23 mouse cellular contexts compared by ENCODE assay signal in genomic region chr12:16083176-16083575, GRCm38 (mm10).
"Had no signal": no experiment of that assay in that cellular context is flagged by ENCODE, and none has a peak within 500 bp of the region (broad histone marks: within the 10 kb centered on the region; RNA-seq: fewer than 3 reads in every experiment).

No protein-coding gene starts in this region.

- H3K27ac ChIP-seq: gastrocnemius, adult 2 months; heart, embryonic 10.5 days; hindbrain, embryonic 10.5 days; hindbrain, embryonic 12.5 days; hindbrain, embryonic 14.5 days; intestine, embryonic 15.5 days; layer of hippocampus, adult 2 months; left cerebral cortex, adult 2 months; limb, embryonic 10.5 days; limb, embryonic 12.5 days; liver, embryonic 13.5 days had no signal

- H3K4me1 ChIP-seq: heart, embryonic 10.5 days; heart, embryonic 12.5 days; hindbrain, embryonic 10.5 days; hindbrain, embryonic 12.5 days; intestine, embryonic 15.5 days; limb, embryonic 10.5 days; limb, embryonic 12.5 days; liver, embryonic 13.5 days had no signal

- DNase-seq: gastrocnemius, adult 2 months; gastrocnemius, postnatal 10 days; gastrocnemius, postnatal 25 days; heart, adult 18-20 months; heart, postnatal 10 days; heart, postnatal 4 days; kidney, adult 18-20 months; kidney, adult 8-10 months; kidney, postnatal 10 days; kidney, postnatal 25 days; kidney, postnatal 4 days; liver; liver, embryonic 13.5 days had no signal

- H3K27me3 ChIP-seq: heart, embryonic 12.5 days; hindbrain, embryonic 12.5 days; intestine, embryonic 15.5 days; limb, embryonic 12.5 days; liver, embryonic 13.5 days had no signal

- H3K4me3 ChIP-seq: gastrocnemius, adult 2 months; heart, embryonic 10.5 days; heart, embryonic 12.5 days; hindbrain, embryonic 10.5 days; hindbrain, embryonic 12.5 days; intestine, embryonic 15.5 days; layer of hippocampus, adult 2 months; left cerebral cortex, adult 2 months; limb, embryonic 10.5 days; limb, embryonic 12.5 days; liver, embryonic 13.5 days had no signal
